Mouse (Mus musculus): ENCODE measurements around the gene Bbox1. TPM values are rescaled to one million over a fixed set of nuclear protein-coding genes. Genes with fewer than 3 reads are reported as not detected.

The Bbox1 gene
- polyA plus RNA-seq, 1 experiment from 2014 or later = not detected

- H3K27ac ChIP-seq = no peak overlapping the region
- H3K4me1 ChIP-seq = no peaks in the 10 kb centered on the region
- no peaks in the 10 kb centered on the region for H3K27me3 ChIP-seq (ENCODE audit: poor library complexity, severe bottlenecking)
- H3K36me3 ChIP-seq (replicated peaks) = no peaks in the 10 kb centered on the region
- no peak overlapping the region for H3K4me3 ChIP-seq
- DNase-seq (ENCODE audit: extremely low spot score, low spot score) = peak; percentile 34
- WGBS = 45% methylated on average over 15 of the region's 15 CpGs
- no peaks in the 10 kb centered on the region for H3K9me3 ChIP-seq
Observed at GRCm38 (mm10) chr2:110229143-110230087, 84.9 kb downstream of the Bbox1 start.

GRCm38 (mm10) chr2:110226421-110226820, 87.9 kb downstream of the Bbox1 start:
- H3K4me1 ChIP-seq = no peaks in the 10 kb centered on the region
- no peak for DNase-seq (ENCODE audit: extremely low spot score, low spot score)
- no peaks in the 10 kb centered on the region for H3K36me3 ChIP-seq (replicated peaks)
- H3K4me3 ChIP-seq = no peak overlapping the region
- no peak overlapping the region for H3K27ac ChIP-seq
- 69% methylated on average over 4 of the region's 4 CpGs for WGBS
- no peaks in the 10 kb centered on the region for H3K9me3 ChIP-seq
- no peaks in the 10 kb centered on the region for H3K27me3 ChIP-seq (ENCODE audit: poor library complexity, severe bottlenecking)

GRCm38 (mm10) chr2:110225969-110226368, 88.4 kb downstream of the Bbox1 start:
- Histone ChIP-seq H3K36me3 (replicated peaks) (no peaks in the 10 kb centered on the region), H3K9me3 (no peaks in the 10 kb centered on the region), H3K27me3 (ENCODE audit: poor library complexity, severe bottlenecking) (no peaks in the 10 kb centered on the region), H3K4me1 (no peaks in the 10 kb centered on the region), H3K27ac (no peak overlapping the region), H3K4me3 (no peak overlapping the region)
- DNase-seq (ENCODE audit: extremely low spot score, low spot score) = no peak

- H3K9me3 ChIP-seq = no peaks in the 10 kb centered on the region
- H3K4me3 ChIP-seq = no peak overlapping the region
- 85% methylated on average over 2 of the region's 2 CpGs for WGBS
- H3K36me3 ChIP-seq (replicated peaks) = no peaks in the 10 kb centered on the region
- no peaks in the 10 kb centered on the region for H3K27me3 ChIP-seq (ENCODE audit: poor library complexity, severe bottlenecking)
- H3K4me1 ChIP-seq = no peaks in the 10 kb centered on the region
- H3K27ac ChIP-seq = no peak overlapping the region
- no peak for DNase-seq (ENCODE audit: extremely low spot score, low spot score)
Observed at GRCm38 (mm10) chr2:110222793-110223192, 91.6 kb downstream of the Bbox1 start.

GRCm38 (mm10) chr2:110220492-110220891, 93.9 kb downstream of the Bbox1 start:
- Histone ChIP-seq H3K27me3 (ENCODE audit: poor library complexity, severe bottlenecking) (no peaks in the 10 kb centered on the region), H3K27ac (no peak overlapping the region), H3K4me3 (no peak overlapping the region), H3K4me1 (no peaks in the 10 kb centered on the region), H3K9me3 (no peaks in the 10 kb centered on the region), H3K36me3 (replicated peaks) (no peaks in the 10 kb centered on the region)
- 90% methylated on average over 1 of the region's 1 CpGs for WGBS
- no peak for DNase-seq (ENCODE audit: extremely low spot score, low spot score)

GRCm38 (mm10) chr2:110215685-110216058, 98.7 kb downstream of the Bbox1 start:
- H3K27ac ChIP-seq = no peak overlapping the region
- no peak for DNase-seq (ENCODE audit: extremely low spot score, low spot score)
- H3K27me3 ChIP-seq (ENCODE audit: poor library complexity, severe bottlenecking) = no peaks in the 10 kb centered on the region
- no peaks in the 10 kb centered on the region for H3K36me3 ChIP-seq (replicated peaks)
- no peak overlapping the region for H3K4me3 ChIP-seq
- H3K4me1 ChIP-seq = no peaks in the 10 kb centered on the region
- H3K9me3 ChIP-seq = no peaks in the 10 kb centered on the region
- WGBS = 92% methylated on average over 3 of the region's 3 CpGs

- no peaks in the 10 kb centered on the region for H3K4me1 ChIP-seq
- no peak overlapping the region for H3K27ac ChIP-seq
- no peak for DNase-seq (ENCODE audit: extremely low spot score, low spot score)
- H3K9me3 ChIP-seq = no peaks in the 10 kb centered on the region
- H3K4me3 ChIP-seq = no peak overlapping the region
- 79% methylated on average over 9 of the region's 9 CpGs for WGBS
- no peaks in the 10 kb centered on the region for H3K27me3 ChIP-seq (ENCODE audit: poor library complexity, severe bottlenecking)
- H3K36me3 ChIP-seq (replicated peaks) = no peaks in the 10 kb centered on the region
Observed at GRCm38 (mm10) chr2:110214991-110215684, 99.2 kb downstream of the Bbox1 start.

- no peaks in the 10 kb centered on the region for H3K27me3 ChIP-seq (ENCODE audit: poor library complexity, severe bottlenecking)
- H3K9me3 ChIP-seq = no peaks in the 10 kb centered on the region
- DNase-seq (ENCODE audit: extremely low spot score, low spot score) = no peak
- no peaks in the 10 kb centered on the region for H3K4me1 ChIP-seq
- 91% methylated on average over 4 of the region's 4 CpGs for WGBS
- no peak overlapping the region for H3K27ac ChIP-seq
- no peaks in the 10 kb centered on the region for H3K36me3 ChIP-seq (replicated peaks)
- no peak overlapping the region for H3K4me3 ChIP-seq
Observed at GRCm38 (mm10) chr2:110214278-110214677, 100.1 kb downstream of the Bbox1 start.

Other genes with a start within 250 kb of the Bbox1 start
- 0.43 and 1.2 TPM in 2 replicates for gene Fibin, start 48.6 kb upstream of the Bbox1 start, polyA plus RNA-seq (2016; fragmentation: Nextera tagmentation; extraction: Ambion mirVana)

All from forebrain, embryonic 10.5 days (tissue).